17 mouse cellular contexts compared by ENCODE assay signal in the genomic region with DNA sequence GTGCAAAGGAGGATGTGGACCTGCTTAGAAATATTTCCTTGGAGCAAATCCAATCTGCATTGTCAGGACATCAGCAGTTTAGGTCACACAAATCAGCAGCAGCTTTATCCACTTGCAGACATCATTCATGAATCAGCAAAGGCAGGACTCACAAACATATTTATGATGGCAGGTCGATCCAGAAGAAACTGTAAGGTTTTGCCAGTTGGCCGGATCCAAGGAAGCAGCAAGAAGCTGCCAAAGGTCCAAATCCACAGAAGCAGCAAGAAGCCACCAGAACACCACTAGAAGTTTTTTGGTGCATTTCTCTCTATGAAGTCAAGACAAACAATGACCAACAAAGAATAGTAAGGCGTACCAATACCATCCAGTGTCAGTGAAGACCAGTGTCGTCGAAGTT. TPM values are rescaled to one million over a fixed set of nuclear protein-coding genes. Genes with fewer than 3 reads are reported as not detected.
DNase-seq lines count a peak whose midpoint lies in the region; TF ChIP-seq lines count a peak whose summit lies in the region.
"Had no signal": no experiment of that assay in that cellular context is flagged by ENCODE, and none has a peak within 500 bp of the region (broad histone marks: within the 10 kb centered on the region; RNA-seq: fewer than 3 reads in every experiment).

No protein-coding gene starts in this region.

- no peak overlapping the region for H3K9ac ChIP-seq in liver, adult 2 months (ENCODE audit: low read depth, low read length)
- H3K9ac ChIP-seq: embryonic facial prominence, embryonic 13.5 days; embryonic facial prominence, embryonic 15.5 days; forebrain, embryonic 12.5 days had no signal

- TF ChIP-seq CTCF in liver, adult 2 months (IDR thresholded peaks at IDR 0.05; ENCODE audit: low read depth, low read length), result no peak

- H3K27me3 ChIP-seq in liver, adult 2 months (ENCODE audit: control insufficient read depth, insufficient read depth, low read length), result no peaks in the 10 kb centered on the region
- H3K27me3 ChIP-seq: embryonic facial prominence, embryonic 13.5 days; embryonic facial prominence, embryonic 15.5 days; forebrain, embryonic 12.5 days had no signal

- DNase-seq in cerebellum, postnatal 14 days, result peak; percentile 25 to 34
- no peak for DNase-seq in cerebellum, postnatal 25 days
- DNase-seq in liver, adult 2 months (ENCODE audit: extremely low read depth, low read depth, low spot score), result peak; percentile 71
- no peak for DNase-seq in liver
- DNase-seq: adrenal gland, adult 2 months; adrenal gland, postnatal 10 days; adrenal gland, postnatal 25 days; cerebellum, adult 11 months; cerebellum, adult 18-20 months; cerebellum, adult 8-10 months; cerebellum, adult 9-11 months; embryo, embryonic 11 days had no signal

- 39% methylated on average over 5 of the region's 5 CpGs for WGBS in liver, adult 2 months

- no peaks in the 10 kb centered on the region for H3K36me3 ChIP-seq in liver, adult 2 months (ENCODE audit: control insufficient read depth, insufficient read depth, low read length)

- H3K79me2 ChIP-seq in liver, adult 2 months (ENCODE audit: control insufficient read depth, insufficient read depth, low read length), result peaks cover 30% of the 10 kb centered on the region

- H3K4me3 ChIP-seq in liver, adult 2 months (ENCODE audit: insufficient read depth, low read depth, low read length), result no peak overlapping the region
- H3K4me3 ChIP-seq: embryonic facial prominence, embryonic 13.5 days; embryonic facial prominence, embryonic 15.5 days; erythroblast, embryonic 14.5 days; forebrain, embryonic 10.5 days; forebrain, embryonic 12.5 days had no signal

- no peak overlapping the region for H3K27ac ChIP-seq in liver, adult 2 months (replicated peaks; ENCODE audit: insufficient read depth, low read depth, low read length)
- H3K27ac ChIP-seq: embryonic facial prominence, embryonic 13.5 days; embryonic facial prominence, embryonic 15.5 days; forebrain, embryonic 10.5 days; forebrain, embryonic 12.5 days had no signal

- H3K4me1 ChIP-seq in liver, adult 2 months (ENCODE audit: control insufficient read depth, insufficient read depth, low read length), result peaks cover 17% of the 10 kb centered on the region
- H3K4me1 ChIP-seq: embryonic facial prominence, embryonic 13.5 days; embryonic facial prominence, embryonic 15.5 days; forebrain, embryonic 10.5 days; forebrain, embryonic 12.5 days had no signal

- TF ChIP-seq POLR2A in liver, adult 2 months (IDR thresholded peaks at IDR 0.05; ENCODE audit: extremely low read depth, insufficient read depth, low read length), result no peak

RNA-seq across cellular contexts. Expression of a gene that starts 15.9 kb away (rescaled TPM):
- 10.2 and 12.6 TPM in 2 replicates for total RNA-seq in liver, adult 2 months (2014; rRNA removed)
- polyA plus RNA-seq in liver, adult 2 months (2012; rRNA removed), result 16.4 and 22.6 TPM in 2 replicates

RNA-seq across cellular contexts. Expression of a gene that starts 49.5 kb away (rescaled TPM):
- total RNA-seq in liver, adult 2 months (2014; rRNA removed), result 76.7 and 78.3 TPM in 2 replicates
- polyA plus RNA-seq in liver, adult 2 months (2012; rRNA removed), result 46.2 and 50.6 TPM in 2 replicates

Comparison
In these comparisons a context has a peak if more than half of its experiments do, and no peak if none do; other contexts are left out.
1. DNase-seq: peak in cerebellum, postnatal 14 days (2 of 2) and liver, adult 2 months (single experiment); none in cerebellum, postnatal 25 days (0 of 2) and liver (single experiment).